Mouse (Mus musculus): ENCODE data around the gene Lrr1. TPM values are rescaled to one million over a fixed set of nuclear protein-coding genes. Genes with fewer than 3 reads are reported as not detected.

Lrr1 gene
- polyA plus RNA-seq, 1 experiment from 2014 or later = 33.8 TPM

DNA sequence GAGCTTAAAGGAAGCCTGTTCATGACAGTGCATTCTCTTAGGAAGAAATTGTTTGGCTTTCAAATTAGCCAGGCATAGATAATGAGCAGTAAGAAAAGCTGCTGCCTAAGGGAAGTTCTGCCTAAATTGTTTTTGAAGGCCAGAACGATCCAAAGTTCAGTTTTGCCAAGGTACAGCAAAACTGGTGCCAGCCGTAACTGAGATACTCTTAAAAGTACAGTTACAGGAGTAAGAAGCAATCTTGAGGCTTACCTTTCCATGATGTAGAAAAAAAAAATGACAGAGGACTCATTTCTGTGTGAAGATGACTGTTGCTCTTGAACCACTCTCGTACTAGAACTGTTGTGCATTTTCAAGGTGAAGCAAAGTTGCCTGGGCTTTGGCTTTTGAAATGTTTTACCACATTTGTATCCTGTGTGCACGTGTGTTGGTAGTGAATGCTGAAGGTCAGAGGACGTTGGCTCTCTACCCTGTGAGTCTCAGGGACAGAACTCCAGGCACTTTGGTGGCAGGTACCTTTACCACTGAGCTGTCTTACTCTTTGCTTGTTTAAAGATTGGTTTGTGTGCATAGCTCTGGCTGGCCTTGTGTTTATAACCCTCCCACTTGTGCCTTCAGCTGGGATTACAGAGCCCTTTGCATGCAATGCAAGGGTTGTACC is 18.3 kb downstream of the Lrr1 start:
- no peak for DNase-seq (ENCODE audit: low spot score)
- H3K4me1 ChIP-seq (replicated peaks; ENCODE audit: control insufficient read depth, insufficient read depth, low read length) = peaks cover 7% of the 10 kb centered on the region; the same call in 1 of the 2 replicates
- no peaks in the 10 kb centered on the region for H3K9me3 ChIP-seq (ENCODE audit: control insufficient read depth, low read length)
- no peak overlapping the region for H3K27ac ChIP-seq (ENCODE audit: low read depth, low read length)
- ATAC-seq (replicated peaks; ENCODE audit: low FRiP score) = no peak
- no peak overlapping the region for H3K4me3 ChIP-seq (ENCODE audit: low read depth, low read length)
- WGBS = 74% methylated on average over 5 of the region's 5 CpGs
- no peaks in the 10 kb centered on the region for H3K27me3 ChIP-seq (ENCODE audit: control insufficient read depth, insufficient read depth, low read length)
- H3K36me3 ChIP-seq (ENCODE audit: control insufficient read depth, insufficient read depth, low read length) = no peaks in the 10 kb centered on the region; the same call in 1 of the 2 replicates
- no peak overlapping the region for H3K4me2 ChIP-seq (ENCODE audit: low read depth, low read length, severe bottlenecking)
- H3K9ac ChIP-seq (ENCODE audit: low read length) = no peak overlapping the region

- no peak overlapping the region for H3K4me2 ChIP-seq (ENCODE audit: low read depth, low read length, severe bottlenecking)
- no peak overlapping the region for H3K27ac ChIP-seq (ENCODE audit: low read depth, low read length)
- WGBS = 89% methylated on average over 9 of the region's 9 CpGs
- H3K4me1 ChIP-seq (replicated peaks; ENCODE audit: control insufficient read depth, insufficient read depth, low read length) = peaks cover 4% of the 10 kb centered on the region; the same call in 1 of the 2 replicates
- no peaks in the 10 kb centered on the region for H3K27me3 ChIP-seq (ENCODE audit: control insufficient read depth, insufficient read depth, low read length)
- H3K4me3 ChIP-seq (ENCODE audit: low read depth, low read length) = no peak overlapping the region
- H3K36me3 ChIP-seq (ENCODE audit: control insufficient read depth, insufficient read depth, low read length) = no peaks in the 10 kb centered on the region; the same call in 1 of the 2 replicates
- no peaks in the 10 kb centered on the region for H3K9me3 ChIP-seq (ENCODE audit: control insufficient read depth, low read length)
- DNase-seq (ENCODE audit: low spot score) (no peak), ATAC-seq (replicated peaks; ENCODE audit: low FRiP score) (no peak)
- no peak overlapping the region for H3K9ac ChIP-seq (ENCODE audit: low read length)
Observed at GRCm38 (mm10) chr12:69190074-69190473, 21.5 kb downstream of the Lrr1 start.

DNA sequence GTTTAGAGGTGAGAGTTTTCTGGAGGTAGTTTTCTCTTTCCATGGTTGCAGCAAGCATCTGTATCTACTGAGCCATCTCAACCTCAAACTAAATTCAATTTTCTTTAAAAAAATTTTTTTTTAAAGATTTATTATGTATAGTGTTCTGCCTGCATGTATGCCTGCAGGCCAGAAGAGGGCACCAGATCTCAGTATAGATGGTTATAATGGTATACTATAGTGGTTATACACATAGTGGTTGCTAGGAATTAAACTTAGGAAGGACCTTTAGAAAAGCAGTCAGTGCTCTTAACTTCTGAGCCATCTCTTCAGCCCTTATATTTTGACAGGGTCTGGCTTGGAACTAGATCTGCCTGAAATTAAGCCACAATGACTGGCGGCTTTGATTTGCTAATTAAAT is 21.9 kb downstream of the Lrr1 start:
- no peaks in the 10 kb centered on the region for H3K9me3 ChIP-seq (ENCODE audit: control insufficient read depth, low read length)
- H3K4me2 ChIP-seq (ENCODE audit: low read depth, low read length, severe bottlenecking) = no peak overlapping the region
- ATAC-seq (replicated peaks; ENCODE audit: low FRiP score) (no peak), DNase-seq (ENCODE audit: low spot score) (no peak)
- H3K9ac ChIP-seq (ENCODE audit: low read length) = no peak overlapping the region
- no peaks in the 10 kb centered on the region for H3K4me1 ChIP-seq (replicated peaks; ENCODE audit: control insufficient read depth, insufficient read depth, low read length)
- WGBS = 94% methylated on average over 1 of the region's 1 CpGs
- no peaks in the 10 kb centered on the region for H3K27me3 ChIP-seq (ENCODE audit: control insufficient read depth, insufficient read depth, low read length)
- no peak overlapping the region for H3K27ac ChIP-seq (ENCODE audit: low read depth, low read length)
- H3K36me3 ChIP-seq (ENCODE audit: control insufficient read depth, insufficient read depth, low read length) = no peaks in the 10 kb centered on the region; the same call in 1 of the 2 replicates
- H3K4me3 ChIP-seq (ENCODE audit: low read depth, low read length) = no peak overlapping the region

DNA sequence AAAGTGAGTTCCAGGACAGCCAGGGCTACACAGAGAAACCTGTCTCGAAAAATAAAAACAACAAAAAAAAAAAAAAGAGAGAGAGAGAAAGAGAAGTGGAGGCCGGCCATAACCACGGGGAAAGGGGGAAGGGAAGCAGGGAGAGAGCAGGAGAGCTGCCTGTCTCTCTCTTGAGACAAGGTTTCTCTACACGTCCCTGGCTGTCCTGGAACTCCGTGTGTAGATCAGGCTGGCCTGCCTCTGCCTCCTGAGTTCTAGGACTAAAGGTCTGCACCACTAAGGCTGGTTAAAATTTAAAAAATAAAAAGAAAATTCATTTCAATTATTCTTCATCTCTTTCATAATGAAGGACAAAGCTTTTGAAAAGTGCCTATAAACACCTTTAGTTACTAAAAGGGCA is 22.8 kb downstream of the Lrr1 start:
- DNase-seq (ENCODE audit: low spot score) (no peak), ATAC-seq (replicated peaks; ENCODE audit: low FRiP score) (no peak)
- Histone ChIP-seq H3K4me2 (ENCODE audit: low read depth, low read length, severe bottlenecking) (no peak overlapping the region), H3K4me3 (ENCODE audit: low read depth, low read length) (no peak overlapping the region), H3K9me3 (ENCODE audit: control insufficient read depth, low read length) (no peaks in the 10 kb centered on the region), H3K27ac (ENCODE audit: low read depth, low read length) (no peak overlapping the region), H3K27me3 (ENCODE audit: control insufficient read depth, insufficient read depth, low read length) (no peaks in the 10 kb centered on the region), H3K9ac (ENCODE audit: low read length) (no peak overlapping the region), H3K4me1 (replicated peaks; ENCODE audit: control insufficient read depth, insufficient read depth, low read length) (no peaks in the 10 kb centered on the region), H3K36me3 (ENCODE audit: control insufficient read depth, insufficient read depth, low read length) (no peaks in the 10 kb centered on the region; the same call in 1 of the 2 replicates)
- WGBS = 89% methylated on average over 5 of the region's 5 CpGs

DNA sequence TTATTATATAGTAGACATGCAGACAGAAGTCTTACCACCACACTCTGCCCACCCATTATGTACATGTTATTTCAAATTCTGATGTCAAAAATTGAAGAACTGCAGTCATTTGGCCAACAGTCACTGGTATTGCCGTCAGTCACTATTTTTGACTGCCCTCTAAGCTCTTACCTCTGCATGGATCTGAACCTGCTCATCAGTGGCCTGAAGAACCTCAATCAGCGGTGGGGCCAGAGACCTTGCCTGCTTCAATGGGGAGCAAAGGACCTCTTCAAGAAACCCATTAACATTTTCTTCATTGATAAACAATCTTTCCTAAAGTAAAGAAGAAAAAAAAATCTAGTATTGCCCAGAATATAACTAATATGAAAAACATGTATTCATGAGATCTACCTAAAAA is 24.0 kb downstream of the Lrr1 start:
- ATAC-seq (replicated peaks; ENCODE audit: low FRiP score) (no peak), DNase-seq (ENCODE audit: low spot score) (no peak)
- Histone ChIP-seq H3K4me3 (ENCODE audit: low read depth, low read length) (no peak overlapping the region), H3K9me3 (ENCODE audit: control insufficient read depth, low read length) (no peaks in the 10 kb centered on the region), H3K36me3 (ENCODE audit: control insufficient read depth, insufficient read depth, low read length) (no peaks in the 10 kb centered on the region; the same call in 1 of the 2 replicates), H3K27ac (ENCODE audit: low read depth, low read length) (no peak overlapping the region), H3K27me3 (ENCODE audit: control insufficient read depth, insufficient read depth, low read length) (no peaks in the 10 kb centered on the region), H3K9ac (ENCODE audit: low read length) (no peak overlapping the region), H3K4me1 (replicated peaks; ENCODE audit: control insufficient read depth, insufficient read depth, low read length) (no peaks in the 10 kb centered on the region), H3K4me2 (ENCODE audit: low read depth, low read length, severe bottlenecking) (no peak overlapping the region)
- WGBS = 94% methylated on average over 2 of the region's 2 CpGs

GRCm38 (mm10) chr12:69196444-69197377 is 28.1 kb downstream of the Lrr1 start, which contains the start of gene Gm49383:
TSS of gene Gm49383 (minus strand) at chr12:69197104.
- peak within 1 kb of the TSS; percentile 85 for H3K27ac ChIP-seq (ENCODE audit: low read depth, low read length)
- no peaks in the 10 kb centered on the region for H3K27me3 ChIP-seq (ENCODE audit: control insufficient read depth, insufficient read depth, low read length)
- H3K4me3 ChIP-seq (ENCODE audit: low read depth, low read length) = peak within 1 kb of the TSS; percentile 93
- no peaks in the 10 kb centered on the region for H3K4me1 ChIP-seq (replicated peaks; ENCODE audit: control insufficient read depth, insufficient read depth, low read length)
- WGBS = under 1% methylated on average over 75 of the region's 75 CpGs
- H3K9me3 ChIP-seq (ENCODE audit: control insufficient read depth, low read length) = no peaks in the 10 kb centered on the region
- H3K9ac ChIP-seq (ENCODE audit: low read length) = peak within 1 kb of the TSS; percentile 85
- ATAC-seq (replicated peaks; ENCODE audit: low FRiP score) (peak; percentile 83), DNase-seq (ENCODE audit: low spot score) (peak; percentile 87)
- peak within 1 kb of the TSS; percentile 93 for H3K4me2 ChIP-seq (ENCODE audit: low read depth, low read length, severe bottlenecking)
- H3K36me3 ChIP-seq (ENCODE audit: control insufficient read depth, insufficient read depth, low read length) = peaks cover 5% of the 10 kb centered on the region; the same call in 1 of the 2 replicates

DNA sequence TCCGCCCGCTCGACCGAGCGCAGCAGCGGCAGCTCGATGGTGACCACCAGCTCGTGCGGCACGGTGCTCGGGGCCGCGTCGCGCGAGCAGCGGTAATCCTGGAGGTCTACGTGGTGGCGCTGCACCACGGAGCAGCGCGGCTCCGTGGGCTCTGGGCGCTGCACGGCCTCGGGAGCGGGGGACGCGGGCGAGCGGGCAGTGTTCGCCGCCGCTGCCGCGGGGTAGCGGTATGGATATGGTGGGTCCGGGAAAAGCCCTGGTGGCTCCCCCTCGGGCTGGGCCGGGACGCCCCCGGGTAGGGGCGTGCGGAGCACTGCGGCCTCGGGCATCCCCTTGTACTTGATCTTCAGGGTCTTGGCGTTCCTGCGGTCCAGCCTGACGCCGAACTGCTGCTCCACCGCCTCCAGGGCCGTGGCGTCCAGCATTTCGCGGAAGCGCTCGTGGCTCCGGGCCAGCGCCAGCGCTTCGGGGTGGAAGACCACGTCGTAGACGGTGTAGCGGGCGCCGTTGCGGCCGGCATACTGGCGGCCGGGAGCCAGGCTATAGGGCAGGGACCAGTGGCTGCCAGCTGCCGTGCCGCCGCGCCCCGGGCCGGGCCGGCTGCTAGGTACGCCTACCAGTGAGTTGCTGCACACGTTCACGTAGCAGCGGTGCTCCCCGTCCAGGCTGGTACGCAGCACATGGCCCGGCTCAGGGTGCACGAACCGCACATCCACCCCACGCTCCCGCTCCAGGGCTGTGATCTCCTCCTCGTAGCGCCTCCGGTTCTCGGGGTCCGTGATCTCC is 29.0 kb downstream of the Lrr1 start:
- Histone ChIP-seq H3K4me3 (ENCODE audit: low read depth, low read length) (peak overlapping the region; percentile 93), H3K27me3 (ENCODE audit: control insufficient read depth, insufficient read depth, low read length) (no peaks in the 10 kb centered on the region), H3K4me2 (ENCODE audit: low read depth, low read length, severe bottlenecking) (peak overlapping the region; percentile 93), H3K36me3 (ENCODE audit: control insufficient read depth, insufficient read depth, low read length) (peaks cover 8% of the 10 kb centered on the region), H3K9me3 (ENCODE audit: control insufficient read depth, low read length) (no peaks in the 10 kb centered on the region), H3K4me1 (replicated peaks; ENCODE audit: control insufficient read depth, insufficient read depth, low read length) (no peaks in the 10 kb centered on the region), H3K9ac (ENCODE audit: low read length) (peak overlapping the region; percentile 85), H3K27ac (ENCODE audit: low read depth, low read length) (peak overlapping the region; percentile 85)
- peak; percentile 75 for ATAC-seq (replicated peaks; ENCODE audit: low FRiP score)
- peak; percentile 75 for DNase-seq (ENCODE audit: low spot score)
- under 1% methylated on average over 94 of the region's 94 CpGs for WGBS

- ATAC-seq (replicated peaks; ENCODE audit: low FRiP score) (peak; percentile 42), DNase-seq (ENCODE audit: low spot score) (peak; percentile 87)
- H3K27me3 ChIP-seq (ENCODE audit: control insufficient read depth, insufficient read depth, low read length) = no peaks in the 10 kb centered on the region
- peak within 1 kb of the TSS; percentile 85 for H3K9ac ChIP-seq (ENCODE audit: low read length)
- H3K4me3 ChIP-seq (ENCODE audit: low read depth, low read length) = peak within 1 kb of the TSS; percentile 93
- peak within 1 kb of the TSS; percentile 93 for H3K4me2 ChIP-seq (ENCODE audit: low read depth, low read length, severe bottlenecking)
- H3K9me3 ChIP-seq (ENCODE audit: control insufficient read depth, low read length) = no peaks in the 10 kb centered on the region
- peak within 1 kb of the TSS; percentile 85 for H3K27ac ChIP-seq (ENCODE audit: low read depth, low read length)
- peaks cover 8% of the 10 kb centered on the region for H3K36me3 ChIP-seq (ENCODE audit: control insufficient read depth, insufficient read depth, low read length)
- H3K4me1 ChIP-seq (replicated peaks; ENCODE audit: control insufficient read depth, insufficient read depth, low read length) = no peaks in the 10 kb centered on the region
- 0% methylated on average over 18 of the region's 18 CpGs for WGBS
Observed at GRCm38 (mm10) chr12:69198164-69198535, 29.5 kb downstream of the Lrr1 start, which contains the start of gene Dnaaf2. TSS of gene Dnaaf2 (minus strand) at chr12:69198429.

Measured in forebrain, embryonic 11.5 days (tissue).